Comparison of ENCODE assay signal across 8 mouse cellular contexts in genomic region chr9:99243190-99243894, GRCm38 (mm10). TPM values are rescaled to one million over a fixed set of nuclear protein-coding genes. Genes with fewer than 3 reads are reported as not detected.
DNase-seq lines count a peak whose midpoint lies in the region; ATAC-seq lines count a peak whose summit lies in the region.

Cep70 (plus strand) TSS chr9:99243367.

- peak within 1 kb of the TSS; percentile 83 for H3K4me3 ChIP-seq in hindbrain, embryonic 11.5 days (ENCODE audit: low read depth, low read length)

- under 1% methylated on average over 63 of the region's 66 CpGs for WGBS in hindbrain, embryonic 11.5 days

- H3K27ac ChIP-seq in hindbrain, embryonic 11.5 days (ENCODE audit: low read depth, low read length), result peak within 1 kb of the TSS; percentile 73

- DNase-seq in MN1 (ENCODE audit: low spot score), result peak; percentile 97
- DNase-seq in cerebellum, adult 9-10 months, result peak; percentile 96
- peak; percentile 99 for DNase-seq in hindbrain, embryonic 11.5 days (ENCODE audit: low spot score)
- peak; percentile 93 to 96 for DNase-seq in layer of hippocampus, postnatal 10 days (ENCODE audit: low spot score in 2 of 2)
- peak; percentile 96 for DNase-seq in lung, postnatal 10 days
- peak; percentile 97 for DNase-seq in ovary, postnatal 36 days (ENCODE audit: low spot score)
- peak; percentile 97 for DNase-seq in thymus, postnatal 25 days

- H3K4me1 ChIP-seq in hindbrain, embryonic 11.5 days (replicated peaks; ENCODE audit: control insufficient read depth, insufficient read depth, low read length), result no peaks in the 10 kb centered on the region

- no peaks in the 10 kb centered on the region for H3K36me3 ChIP-seq in hindbrain, embryonic 11.5 days (ENCODE audit: control insufficient read depth, insufficient read depth, low read length)

- H3K4me2 ChIP-seq in hindbrain, embryonic 11.5 days (replicated peaks; ENCODE audit: low read depth, low read length), result peak within 1 kb of the TSS; percentile 61

- peak; percentile 95 for ATAC-seq in frontal cortex, adult (ENCODE audit: low TSS enrichment)
- peak; percentile 96 for ATAC-seq in hindbrain, embryonic 11.5 days (ENCODE audit: low FRiP score)

- no peaks in the 10 kb centered on the region for H3K27me3 ChIP-seq in hindbrain, embryonic 11.5 days (ENCODE audit: control insufficient read depth, insufficient read depth, low read length)

- H3K9ac ChIP-seq in hindbrain, embryonic 11.5 days (ENCODE audit: low read depth, low read length), result peak within 1 kb of the TSS; percentile 76

- no peaks in the 10 kb centered on the region for H3K9me3 ChIP-seq in hindbrain, embryonic 11.5 days (ENCODE audit: control insufficient read depth, low read length)

RNA-seq across cellular contexts. Expression of gene Cep70, which starts in this region (rescaled TPM):
- polyA plus RNA-seq in hindbrain, embryonic 11.5 days (2014; fragmentation: Nextera tagmentation; extraction: Ambion mirVana), result 48.5 and 51.0 TPM in 2 replicates
- total RNA-seq in layer of hippocampus, postnatal 10 days (2021), result 10 to 100 TPM; 21.7 to 25.6 TPM

Comparison
In these comparisons a context has a peak if more than half of its experiments do, and no peak if none do; other contexts are left out.
1. Peak in every context shown above with its lines: DNase-seq, ATAC-seq, H3K4me3 ChIP-seq and H3K27ac ChIP-seq.